9 mouse cellular contexts compared by ENCODE assay signal in the genomic region with DNA sequence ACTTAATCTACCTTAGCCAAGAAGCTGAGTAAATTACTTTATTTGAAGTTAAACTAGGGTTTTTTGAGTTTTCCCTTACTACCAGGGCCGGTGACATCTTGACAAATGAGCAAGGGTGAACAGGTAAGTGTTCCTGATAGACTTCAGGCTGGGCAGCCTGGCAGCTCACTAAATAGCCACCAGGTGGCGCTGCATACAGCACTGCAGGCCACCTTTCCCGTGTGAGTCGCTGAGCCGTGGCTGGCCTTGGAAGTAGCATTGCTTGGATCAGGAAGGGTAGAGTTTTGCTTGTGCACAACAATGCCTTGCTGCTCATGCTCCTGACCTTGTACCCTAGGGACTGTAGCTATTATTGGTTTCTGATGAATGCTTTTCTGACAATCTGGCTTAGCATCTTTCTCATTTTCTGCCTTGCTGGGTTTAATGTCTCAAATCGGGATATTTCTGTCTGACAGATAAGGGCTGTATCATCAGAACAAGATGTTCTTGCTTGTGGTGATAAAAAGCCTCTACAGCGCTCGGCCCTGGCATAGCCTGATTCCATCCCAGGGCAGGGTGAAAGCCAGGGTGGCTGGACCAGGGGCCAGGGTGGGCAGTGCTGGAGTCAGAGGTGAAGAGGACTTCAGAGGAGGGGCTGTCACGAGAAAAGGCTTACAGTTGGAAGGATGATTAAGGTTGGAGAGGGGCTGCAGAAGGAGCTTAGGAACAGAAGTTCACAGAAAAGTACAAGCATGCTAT. TPM values are rescaled to one million over a fixed set of nuclear protein-coding genes. Genes with fewer than 3 reads are reported as not detected.
DNase-seq lines count a peak whose midpoint lies in the region; ATAC-seq and TF ChIP-seq lines count a peak whose summit lies in the region.
"Had no signal": no experiment of that assay in that cellular context is flagged by ENCODE, and none has a peak within 500 bp of the region (broad histone marks: within the 10 kb centered on the region; RNA-seq: fewer than 3 reads in every experiment).

No protein-coding gene starts in this region.

- no peak overlapping the region for H3K27ac ChIP-seq in heart, embryonic 11.5 days (ENCODE audit: low read depth, low read length)
- no peak overlapping the region for H3K27ac ChIP-seq in limb, embryonic 11.5 days (replicated peaks; ENCODE audit: low read depth, low read length)
- H3K27ac ChIP-seq in midbrain, postnatal 0 days (ENCODE audit: low read depth, low read length), result no peak overlapping the region

- intact Hi-C loops in gastrocnemius, postnatal 36 days (cut with DNase I), result loop anchor here (2.0 kb wide), 1 partner anchor 422 kb away; no protein-coding TSS in a partner anchor

- H3K4me3 ChIP-seq in heart, embryonic 11.5 days (ENCODE audit: low read depth, low read length), result no peak overlapping the region
- H3K4me3 ChIP-seq in limb, embryonic 11.5 days (ENCODE audit: low read depth, low read length), result no peak overlapping the region
- H3K4me3 ChIP-seq in midbrain, postnatal 0 days (ENCODE audit: low read depth, low read length), result no peak overlapping the region
- H3K4me3 ChIP-seq: myocyte had no signal

- H3K27me3 ChIP-seq in heart, embryonic 11.5 days (ENCODE audit: control insufficient read depth, insufficient read depth, low read length), result no peaks in the 10 kb centered on the region
- no peaks in the 10 kb centered on the region for H3K27me3 ChIP-seq in limb, embryonic 11.5 days (ENCODE audit: control insufficient read depth, insufficient read depth, low read length)
- 0 out of 2 replicates have a peak, but pooled peaks cover 4% of the 10 kb centered on the region for H3K27me3 ChIP-seq in midbrain, postnatal 0 days (ENCODE audit: insufficient read depth, low read length)

- no peaks in the 10 kb centered on the region for H3K4me1 ChIP-seq in heart, embryonic 11.5 days (ENCODE audit: control insufficient read depth, insufficient read depth, low read length)
- 0 out of 2 replicates have a peak, but pooled peaks cover 2% of the 10 kb centered on the region for H3K4me1 ChIP-seq in limb, embryonic 11.5 days (ENCODE audit: control insufficient read depth, insufficient read depth, low read length)
- no peaks in the 10 kb centered on the region for H3K4me1 ChIP-seq in midbrain, postnatal 0 days (ENCODE audit: insufficient read depth, low read length)

- H3K9ac ChIP-seq in heart, embryonic 11.5 days (ENCODE audit: low read depth, low read length), result no peak overlapping the region
- H3K9ac ChIP-seq in limb, embryonic 11.5 days (ENCODE audit: low read length), result no peak overlapping the region
- H3K9ac ChIP-seq in midbrain, postnatal 0 days (replicated peaks; ENCODE audit: low read length, poor library complexity, severe bottlenecking), result no peak overlapping the region

- H3K36me3 ChIP-seq in heart, embryonic 11.5 days (ENCODE audit: control insufficient read depth, insufficient read depth, low read length), result no peaks in the 10 kb centered on the region
- H3K36me3 ChIP-seq in limb, embryonic 11.5 days (ENCODE audit: control insufficient read depth, insufficient read depth, low read length), result no peaks in the 10 kb centered on the region
- no peaks in the 10 kb centered on the region for H3K36me3 ChIP-seq in midbrain, postnatal 0 days (ENCODE audit: insufficient read depth, low read length)

- TF ChIP-seq CTCF in midbrain, postnatal 0 days (IDR thresholded peaks at IDR 0.05), result peak; percentile 100

- no peaks in the 10 kb centered on the region for H3K9me3 ChIP-seq in heart, embryonic 11.5 days (replicated peaks; ENCODE audit: control insufficient read depth, low read length)
- no peaks in the 10 kb centered on the region for H3K9me3 ChIP-seq in limb, embryonic 11.5 days (ENCODE audit: control insufficient read depth, low read length)
- H3K9me3 ChIP-seq in midbrain, postnatal 0 days (ENCODE audit: low read length), result no peaks in the 10 kb centered on the region

- no peak; the same call in 1 of the 2 replicates for ATAC-seq in heart, embryonic 11.5 days (replicated peaks; ENCODE audit: insufficient number of reproducible peaks, low FRiP score, low TSS enrichment)
- peak; percentile 57; the same call in 1 of the 2 replicates for ATAC-seq in limb, embryonic 11.5 days (ENCODE audit: insufficient number of reproducible peaks, low FRiP score, low TSS enrichment, low read depth)
- no peak for ATAC-seq in midbrain, postnatal 0 days (ENCODE audit: low FRiP score)

- peak; percentile 89 for DNase-seq in heart, adult 11 months
- DNase-seq in embryo, embryonic 11 days, result peak; percentile 87
- DNase-seq in gastrocnemius, postnatal 36 days, result peak; percentile 45 to 56
- peak; percentile 38 to 78 for DNase-seq in kidney, adult 8-10 months
- DNase-seq in limb, embryonic 11.5 days (ENCODE audit: low spot score), result peak; percentile 88
- peak; percentile 91 for DNase-seq in midbrain, postnatal 0 days (ENCODE audit: low spot score)
- DNase-seq in spleen, postnatal 36 days (ENCODE audit: low spot score in 2 of 2), result peak; percentile 2 to 4

- WGBS in heart, embryonic 11.5 days (ENCODE audit: insufficient replicate concordance), result 26% methylated on average over 9 of the region's 9 CpGs
- WGBS in limb, embryonic 11.5 days, result 31% methylated on average over 9 of the region's 9 CpGs
- WGBS in midbrain, postnatal 0 days, result 28% methylated on average over 9 of the region's 9 CpGs

- H3K4me2 ChIP-seq in heart, embryonic 11.5 days, result no peak overlapping the region
- H3K4me2 ChIP-seq in limb, embryonic 11.5 days (ENCODE audit: low read depth, severe bottlenecking), result no peak overlapping the region
- H3K4me2 ChIP-seq in midbrain, postnatal 0 days (ENCODE audit: low read depth, low read length, poor library complexity, severe bottlenecking), result no peak overlapping the region

RNA-seq across cellular contexts. Expression of gene Dclk3, which starts 58.4 kb away (rescaled TPM):
- polyA plus RNA-seq in heart, embryonic 11.5 days (2014; fragmentation: Nextera tagmentation; extraction: Ambion mirVana), result 1.3 and 2.0 TPM in 2 replicates
- under 1 TPM; 0.30 to 0.38 TPM for total RNA-seq in gastrocnemius, postnatal 36 days (2021)
- 0.06 and 0.25 TPM in 2 replicates for polyA plus RNA-seq in limb, embryonic 11.5 days (2014; fragmentation: Nextera tagmentation; extraction: Ambion mirVana)
- total RNA-seq in midbrain, postnatal 0 days (2014; rRNA removed), result 10.5 and 10.7 TPM in 2 replicates
- polyA plus RNA-seq in midbrain, postnatal 0 days (2015; fragmentation: Nextera tagmentation; extraction: Ambion mirVana), result 6.5 and 7.4 TPM in 2 replicates
- polyA plus RNA-seq: myocyte had no signal

Comparison
In these comparisons a context has a peak if more than half of its experiments do, and no peak if none do; other contexts are left out.
1. DNase-seq: peak in every context shown above with its lines; median percentile 91 in midbrain, postnatal 0 days; 89 in heart, adult 11 months; 88 in limb, embryonic 11.5 days; 87 in embryo, embryonic 11 days; 58 in kidney, adult 8-10 months; 50 in gastrocnemius, postnatal 36 days; 3 in spleen, postnatal 36 days.